Mouse (Mus musculus) kidney, embryonic 14.5 days (tissue): ENCODE measurements at regions not wholly inside any gene's neighbourhood (a gene's known extent, or its start where the extent isn't known, plus 50 kb on each side); places are given as distances from the start of the nearest gene placed in this dataset.
A peak's percentile ranks its signal among the peaks of the same experiment; 100 is the strongest.

ENCODE experiments used
- ATAC-seq: fragments of 200-750 bp; cut with Nextera tagmentation; 2 replicates; pipeline ENCODE4 v1.8.0; 2017; ENCODE audit warnings: moderate number of reproducible peaks, mild to moderate bottlenecking, moderate TSS enrichment, moderate library complexity; ENCODE audit not compliant: low FRiP score, low TSS enrichment
- H3K27ac ChIP-seq: fragments of 300-500 bp; sonication (generic); 2 replicates; pipeline ENCODE4 v1.5.1; 2014; ENCODE audit warnings: low read depth, mild to moderate bottlenecking, low read length, moderate library complexity, mixed read lengths
- H3K27me3 ChIP-seq: fragments of 300-500 bp; sonication (generic); 2 replicates; pipeline ENCODE4 v1.6.1; 2014; ENCODE audit warnings: mild to moderate bottlenecking, low read length; ENCODE audit not compliant: control insufficient read depth, insufficient read depth
- H3K36me3 ChIP-seq: fragments of 300-500 bp; sonication (generic); 2 replicates; pipeline ENCODE4 v1.6.1; 2014; ENCODE audit warnings: low read length, mixed read lengths; ENCODE audit not compliant: control insufficient read depth, insufficient read depth
- H3K4me1 ChIP-seq: fragments of 300-500 bp; sonication (generic); 2 replicates; pipeline ENCODE4 v1.6.1; 2014; ENCODE audit warnings: low read length, mixed read lengths; ENCODE audit not compliant: control insufficient read depth, insufficient read depth
- H3K4me2 ChIP-seq: fragments of 300-500 bp; sonication (generic); replicated peaks from 2 replicates; pipeline ENCODE4 v1.6.1; 2014; ENCODE audit warnings: low read depth, mild to moderate bottlenecking, low read length
- H3K4me3 ChIP-seq: fragments of 300-500 bp; sonication (generic); 2 replicates; pipeline ENCODE4 v1.5.1; 2014; ENCODE audit warnings: mild to moderate bottlenecking, low read length
- H3K9ac ChIP-seq: fragments of 300-500 bp; sonication (generic); 2 replicates; pipeline ENCODE4 v1.6.1; 2014; ENCODE audit warnings: low read depth, mild to moderate bottlenecking, low read length, moderate library complexity
- H3K9me3 ChIP-seq: fragments of 300-500 bp; sonication (generic); 2 replicates; pipeline ENCODE4 v1.6.1; 2016; ENCODE audit warnings: low read length; ENCODE audit not compliant: control insufficient read depth
- WGBS: fragments of 180-500 bp; shearing (Covaris S2); extraction: QIAGEN DNeasy Blood & Tissue Kit; methylation state at CpG from one replicate; pipeline ENCODE4 v1.1.7; 2014; 5-methylcytosine and 5-hydroxymethylcytosine counted together

DNA sequence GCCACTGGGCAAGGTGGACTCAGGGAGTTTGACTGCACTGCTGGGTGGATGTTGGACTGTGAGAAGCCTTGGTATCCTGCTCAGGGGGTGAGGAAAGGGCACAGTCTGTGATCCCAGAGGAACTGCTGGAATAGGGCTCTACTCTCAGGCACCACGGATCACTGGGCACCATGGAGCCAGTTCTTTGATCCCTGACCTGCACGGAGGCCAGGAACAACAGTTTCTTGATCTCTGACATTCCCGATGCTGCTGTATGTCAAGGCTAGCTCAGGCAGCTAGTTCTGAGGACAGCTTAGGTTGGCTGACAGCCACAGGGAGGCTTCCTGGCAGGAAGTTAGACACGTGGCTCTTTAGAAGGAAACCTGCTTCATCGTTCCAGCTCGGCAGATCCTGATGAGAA is 289.5 kb upstream of the Slit2 start:
- Histone ChIP-seq H3K9ac (no peak overlapping the region), H3K4me3 (no peak overlapping the region), H3K4me1 (no peaks in the 10 kb centered on the region), H3K4me2 (no peak overlapping the region), H3K36me3 (no peaks in the 10 kb centered on the region), H3K27ac (no peak overlapping the region), H3K27me3 (no peaks in the 10 kb centered on the region), H3K9me3 (no peaks in the 10 kb centered on the region)
- 25% methylated on average over 6 of the region's 6 CpGs for WGBS
- ATAC-seq: peak; percentile 84

DNA sequence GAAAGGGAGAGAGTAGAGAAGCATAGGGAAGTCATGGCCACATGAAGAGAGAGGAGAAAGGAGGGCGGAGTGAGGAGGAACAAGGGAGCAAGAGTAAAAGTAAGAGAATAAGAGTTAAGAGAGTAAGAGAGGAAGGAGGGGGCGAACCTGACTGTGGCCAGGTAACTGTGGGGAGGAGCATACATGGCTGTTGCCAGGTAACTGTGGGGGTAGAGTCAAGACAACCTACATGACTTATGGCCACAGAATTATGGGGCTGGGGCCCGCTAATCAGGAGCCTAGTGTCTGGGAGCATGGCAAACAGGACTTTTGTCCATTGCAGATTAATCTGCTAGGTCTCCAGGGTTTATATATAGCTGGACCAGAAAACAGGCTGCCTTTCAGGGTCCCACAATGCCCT is 289.0 kb upstream of the Slit2 start:
- no peaks in the 10 kb centered on the region for H3K4me1 ChIP-seq
- H3K4me3 ChIP-seq: no peak overlapping the region
- H3K36me3 ChIP-seq: no peaks in the 10 kb centered on the region
- H3K27me3 ChIP-seq: no peaks in the 10 kb centered on the region
- WGBS: 86% methylated on average over 3 of the region's 3 CpGs
- H3K27ac ChIP-seq: no peak overlapping the region
- H3K9ac ChIP-seq: no peak overlapping the region
- no peak overlapping the region for H3K4me2 ChIP-seq
- H3K9me3 ChIP-seq: no peaks in the 10 kb centered on the region
- ATAC-seq: 0 out of 2 replicates have a peak, but pooled peaks have one; percentile 39

DNA sequence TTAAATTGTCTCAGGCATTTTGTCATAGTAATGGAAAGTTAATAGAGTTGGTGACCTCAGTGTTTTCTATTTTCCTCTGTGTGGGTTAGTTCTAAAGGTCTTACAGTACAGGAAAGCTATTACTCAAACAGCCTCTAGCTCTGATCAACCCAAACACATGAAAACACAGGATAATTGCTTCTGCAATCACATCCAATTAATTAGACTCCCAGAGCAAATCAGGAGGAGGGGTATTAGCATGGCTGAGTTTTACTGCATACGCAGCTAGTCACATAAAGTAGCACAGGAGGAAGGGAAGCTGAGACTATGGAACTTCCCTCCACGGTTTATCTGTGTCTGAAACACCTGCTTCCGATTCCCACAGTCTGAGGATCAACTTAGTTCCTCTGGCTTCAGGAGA is 288.3 kb upstream of the Slit2 start:
- H3K4me2 ChIP-seq: no peak overlapping the region
- H3K27ac ChIP-seq: no peak overlapping the region
- H3K36me3 ChIP-seq: no peaks in the 10 kb centered on the region
- no peak for ATAC-seq
- no peaks in the 10 kb centered on the region for H3K27me3 ChIP-seq
- H3K9me3 ChIP-seq: no peaks in the 10 kb centered on the region
- WGBS: 78% methylated on average over 3 of the region's 3 CpGs
- H3K4me3 ChIP-seq: no peak overlapping the region
- no peak overlapping the region for H3K9ac ChIP-seq
- H3K4me1 ChIP-seq: no peaks in the 10 kb centered on the region

DNA sequence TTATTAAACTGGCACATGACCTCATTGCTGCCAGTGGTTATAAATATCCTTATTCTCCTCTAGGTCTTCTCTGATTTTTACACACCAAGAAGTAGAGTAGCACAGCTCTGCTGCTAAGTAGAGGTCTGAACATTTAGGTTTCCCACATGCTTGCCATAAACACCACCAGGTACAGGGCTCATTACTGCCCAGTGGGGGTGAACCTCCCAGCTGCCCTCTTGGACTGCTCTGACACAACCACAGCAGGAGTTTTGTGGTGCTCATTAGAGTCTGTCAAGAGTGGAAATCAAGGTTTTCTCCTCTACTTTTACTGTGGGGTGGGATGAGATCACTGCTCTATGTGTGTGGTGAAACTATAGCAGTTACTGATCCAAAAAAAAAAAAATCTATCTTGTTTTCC is 271.4 kb upstream of the Slit2 start:
- Histone ChIP-seq H3K36me3 (no peaks in the 10 kb centered on the region), H3K27me3 (no peaks in the 10 kb centered on the region), H3K9ac (no peak overlapping the region), H3K9me3 (no peaks in the 10 kb centered on the region), H3K4me2 (no peak overlapping the region), H3K4me1 (no peaks in the 10 kb centered on the region), H3K27ac (no peak overlapping the region), H3K4me3 (no peak overlapping the region)
- ATAC-seq: no peak

DNA sequence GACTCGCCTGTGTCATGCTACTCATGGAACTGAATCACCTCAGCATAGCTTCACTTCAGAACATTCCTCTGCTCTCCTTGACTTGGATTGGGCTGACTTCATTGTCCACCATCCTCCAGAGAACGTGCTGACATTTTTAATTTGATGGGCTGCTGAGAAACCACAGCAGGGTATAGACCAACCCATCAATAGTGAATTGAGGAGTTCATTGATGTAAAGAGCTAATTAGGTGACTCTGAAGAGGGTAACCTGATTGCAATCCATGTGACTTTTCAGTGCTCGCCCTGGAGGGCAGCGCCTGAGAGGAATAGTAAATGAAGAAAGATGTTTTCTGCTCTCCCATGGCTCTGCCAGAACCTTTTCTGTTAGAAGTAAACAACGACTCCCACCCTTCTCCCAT is 268.6 kb upstream of the Slit2 start:
- H3K27me3 ChIP-seq: no peaks in the 10 kb centered on the region
- no peak for ATAC-seq
- 79% methylated on average over 5 of the region's 5 CpGs for WGBS
- no peaks in the 10 kb centered on the region for H3K36me3 ChIP-seq
- H3K4me3 ChIP-seq: no peak overlapping the region
- H3K9ac ChIP-seq: no peak overlapping the region
- H3K4me2 ChIP-seq: no peak overlapping the region
- no peaks in the 10 kb centered on the region for H3K4me1 ChIP-seq
- no peaks in the 10 kb centered on the region for H3K9me3 ChIP-seq
- no peak overlapping the region for H3K27ac ChIP-seq

DNA sequence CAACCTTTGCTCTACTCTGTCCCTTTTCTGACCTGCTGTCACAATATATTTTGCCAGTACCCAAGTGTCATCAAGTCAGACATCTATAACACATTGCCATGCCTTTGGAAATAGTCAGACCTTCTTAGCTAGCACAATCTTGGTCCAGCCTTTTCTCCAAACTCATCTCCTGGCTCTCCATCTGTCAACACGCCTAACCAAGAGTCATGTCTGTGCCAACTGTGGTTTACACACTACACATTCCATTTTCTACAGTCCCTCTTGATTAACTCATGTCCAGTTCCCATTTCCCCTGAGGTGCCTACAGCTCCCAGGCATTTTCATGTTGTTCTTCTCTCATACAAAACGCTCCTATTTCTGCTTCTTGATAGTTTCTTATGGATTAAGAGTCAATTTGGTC is 258.0 kb upstream of the Slit2 start:
- H3K4me3 ChIP-seq: no peak overlapping the region
- WGBS: 83% methylated on average over 2 of the region's 2 CpGs
- no peak for ATAC-seq
- no peak overlapping the region for H3K4me2 ChIP-seq
- H3K27me3 ChIP-seq: no peaks in the 10 kb centered on the region
- H3K9me3 ChIP-seq: no peaks in the 10 kb centered on the region
- no peaks in the 10 kb centered on the region for H3K36me3 ChIP-seq
- no peak overlapping the region for H3K27ac ChIP-seq
- no peak overlapping the region for H3K9ac ChIP-seq
- H3K4me1 ChIP-seq: no peaks in the 10 kb centered on the region

DNA sequence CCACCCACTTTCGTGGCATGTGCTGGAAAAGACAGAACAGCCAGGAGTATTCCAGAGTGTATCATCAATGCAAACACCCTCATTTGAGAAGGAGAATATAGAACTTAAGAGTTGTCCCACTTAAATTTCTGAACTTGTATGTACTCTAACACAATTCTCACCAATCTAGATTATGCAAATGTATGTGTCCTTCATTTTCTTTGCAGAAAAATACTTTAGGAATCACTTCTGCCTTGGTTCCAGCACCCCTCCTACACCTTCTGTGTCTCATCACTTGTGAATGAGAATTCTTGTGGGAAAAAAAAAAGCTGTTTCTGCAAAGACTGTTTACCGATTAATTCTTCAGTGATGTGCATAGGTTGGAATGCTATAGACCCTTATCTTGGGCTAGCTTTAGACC is 240.2 kb upstream of the Slit2 start:
- Histone ChIP-seq H3K9ac (no peak overlapping the region), H3K36me3 (no peaks in the 10 kb centered on the region), H3K4me1 (no peaks in the 10 kb centered on the region), H3K4me3 (no peak overlapping the region), H3K27ac (no peak overlapping the region), H3K4me2 (no peak overlapping the region), H3K27me3 (no peaks in the 10 kb centered on the region), H3K9me3 (no peaks in the 10 kb centered on the region)
- no peak for ATAC-seq
- 93% methylated on average over 2 of the region's 2 CpGs for WGBS

DNA sequence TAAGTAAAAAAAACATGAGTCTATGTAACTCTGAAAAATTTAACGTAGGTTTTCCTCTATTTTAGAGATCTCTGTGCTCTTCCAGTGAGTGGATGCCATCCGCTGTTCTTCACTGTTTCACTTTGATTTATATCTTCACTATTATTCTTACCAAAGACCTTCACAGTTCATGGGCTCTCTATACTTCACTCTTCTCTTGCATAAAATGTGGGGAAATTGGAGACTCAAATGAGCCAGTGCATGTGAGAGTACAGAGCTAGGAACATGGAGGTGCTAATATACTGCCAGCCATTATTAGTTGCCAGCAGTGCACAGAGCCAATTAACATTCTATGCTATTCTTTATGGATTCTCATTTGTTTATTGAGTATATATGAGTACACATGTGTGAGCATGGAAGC is 237.8 kb upstream of the Slit2 start:
- no peak overlapping the region for H3K9ac ChIP-seq
- ATAC-seq: peak; percentile 64; the same call in 1 of the 2 replicates
- no peaks in the 10 kb centered on the region for H3K36me3 ChIP-seq
- no peaks in the 10 kb centered on the region for H3K9me3 ChIP-seq
- H3K4me2 ChIP-seq: no peak overlapping the region
- no peak overlapping the region for H3K27ac ChIP-seq
- no peaks in the 10 kb centered on the region for H3K4me1 ChIP-seq
- H3K4me3 ChIP-seq: no peak overlapping the region
- WGBS: 42% methylated on average over 2 of the region's 2 CpGs
- H3K27me3 ChIP-seq: no peaks in the 10 kb centered on the region

DNA sequence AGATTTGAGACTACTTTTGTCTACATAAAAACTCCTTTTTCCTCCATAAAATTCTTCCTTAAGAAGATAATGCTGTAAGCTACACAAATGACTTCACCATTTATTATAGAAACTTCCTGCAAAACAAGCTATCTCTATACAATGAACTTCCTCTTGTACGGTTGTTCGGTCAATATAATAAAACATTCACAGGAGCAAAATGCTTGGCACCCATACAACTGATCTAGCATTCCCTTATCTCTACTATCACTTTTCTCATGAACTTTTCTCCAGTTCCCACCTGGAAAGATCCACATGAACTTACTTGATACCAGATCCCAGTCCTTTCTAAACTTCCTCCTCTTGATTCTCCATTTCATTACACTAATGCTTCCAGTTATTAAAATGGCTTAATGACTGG is 231.0 kb upstream of the Slit2 start:
- Histone ChIP-seq H3K9ac (no peak overlapping the region), H3K36me3 (no peaks in the 10 kb centered on the region), H3K4me3 (no peak overlapping the region), H3K9me3 (no peaks in the 10 kb centered on the region), H3K27ac (no peak overlapping the region), H3K4me1 (no peaks in the 10 kb centered on the region), H3K27me3 (no peaks in the 10 kb centered on the region), H3K4me2 (no peak overlapping the region)
- WGBS: 84% methylated on average over 2 of the region's 2 CpGs
- ATAC-seq: no peak
